In genomic region chr3:146768360-146768759, GRCm38 (mm10) we compare ENCODE assay signal across 20 mouse cellular contexts. TPM values are rescaled to one million over a fixed set of nuclear protein-coding genes. Genes with fewer than 3 reads are reported as not detected.
DNase-seq lines count a peak whose midpoint lies in the region; ATAC-seq lines count a peak whose summit lies in the region.
"Had no signal": no experiment of that assay in that cellular context is flagged by ENCODE, and none has a peak within 500 bp of the region (broad histone marks: within the 10 kb centered on the region; RNA-seq: fewer than 3 reads in every experiment).

No protein-coding gene starts in this region.

- peaks cover 34% of the 10 kb centered on the region for H3K4me1 ChIP-seq in forebrain, embryonic 16.5 days (replicated peaks; ENCODE audit: control insufficient read depth, insufficient read depth, low read length)
- H3K4me1 ChIP-seq in midbrain, embryonic 16.5 days (ENCODE audit: control insufficient read depth, insufficient read depth, low read length), result peaks cover 35% of the 10 kb centered on the region

- H3K4me2 ChIP-seq in forebrain, embryonic 16.5 days (ENCODE audit: low read length), result peak overlapping the region; percentile 60
- H3K4me2 ChIP-seq in midbrain, embryonic 16.5 days (ENCODE audit: low read length), result peak overlapping the region; percentile 72

- peak; percentile 16 for DNase-seq in heart, adult 11 months
- no peak for DNase-seq in heart, adult 9 months (ENCODE audit: low spot score in 2 of 2)
- DNase-seq in brain, adult 2 months (ENCODE audit: low read depth, low spot score), result peak; percentile 58
- DNase-seq in adipocyte (ENCODE audit: low spot score), result no peak
- DNase-seq in lung, postnatal 36 days, result no peak
- DNase-seq in ovary, postnatal 14 days (ENCODE audit: low spot score), result no peak
- DNase-seq: adrenal gland, postnatal 14 days; B cell, adult 2 months; gastrocnemius, postnatal 25 days; heart, postnatal 10 days; kidney, adult 8-10 months; kidney, postnatal 25 days; left cerebral cortex, postnatal 4 days; lung, adult 2 months; lung, postnatal 4 days; thymus, adult 2 months had no signal

- peak overlapping the region; percentile 48 for H3K4me3 ChIP-seq in forebrain, embryonic 16.5 days (replicated peaks; ENCODE audit: low read length)
- peak overlapping the region; percentile 47 for H3K4me3 ChIP-seq in midbrain, embryonic 16.5 days (ENCODE audit: low read depth, low read length)
- H3K4me3 ChIP-seq: heart, embryonic 10.5 days had no signal

- no peak overlapping the region for H3K27ac ChIP-seq in forebrain, embryonic 16.5 days (ENCODE audit: low read length)
- H3K27ac ChIP-seq in midbrain, embryonic 16.5 days (ENCODE audit: low read length), result peak overlapping the region; percentile 83
- H3K27ac ChIP-seq: heart, embryonic 10.5 days had no signal

- 79% methylated on average over 5 of the region's 5 CpGs for WGBS in forebrain, embryonic 16.5 days
- WGBS in midbrain, embryonic 16.5 days, result 78% methylated on average over 5 of the region's 5 CpGs

- H3K9me3 ChIP-seq in forebrain, embryonic 16.5 days (ENCODE audit: control insufficient read depth, low read length), result no peaks in the 10 kb centered on the region
- H3K9me3 ChIP-seq in midbrain, embryonic 16.5 days (replicated peaks; ENCODE audit: control insufficient read depth, low read length, poor library complexity, severe bottlenecking), result no peaks in the 10 kb centered on the region
- H3K9me3 ChIP-seq: heart, embryonic 10.5 days had no signal

- no peak for ATAC-seq in forebrain, embryonic 16.5 days
- no peak for ATAC-seq in midbrain, embryonic 16.5 days
- ATAC-seq: inflammation-experienced regulatory T-cells, adult 6 months had no signal

- H3K36me3 ChIP-seq in forebrain, embryonic 16.5 days (ENCODE audit: control insufficient read depth, insufficient read depth), result no peaks in the 10 kb centered on the region
- 0 out of 2 replicates have a peak, but pooled peaks cover 4% of the 10 kb centered on the region for H3K36me3 ChIP-seq in midbrain, embryonic 16.5 days (ENCODE audit: control insufficient read depth, insufficient read depth, low read length)
- H3K36me3 ChIP-seq: heart, embryonic 10.5 days had no signal

- H3K27me3 ChIP-seq in forebrain, embryonic 16.5 days (replicated peaks; ENCODE audit: control insufficient read depth, insufficient read depth, low read length), result no peaks in the 10 kb centered on the region
- H3K27me3 ChIP-seq in midbrain, embryonic 16.5 days (ENCODE audit: control insufficient read depth, insufficient read depth, low read depth, low read length), result no peaks in the 10 kb centered on the region

- H3K9ac ChIP-seq in forebrain, embryonic 16.5 days (replicated peaks; ENCODE audit: low read depth, low read length), result no peak overlapping the region
- H3K9ac ChIP-seq in midbrain, embryonic 16.5 days (ENCODE audit: low read depth, low read length), result peak overlapping the region; percentile 63

RNA-seq across cellular contexts. Expression of gene Prkacb, which starts 44.4 kb away (rescaled TPM):
- 190 and 195 TPM in 2 replicates for polyA plus RNA-seq in forebrain, embryonic 16.5 days (2015; fragmentation: Nextera tagmentation; extraction: Ambion mirVana)
- polyA plus RNA-seq in midbrain, embryonic 16.5 days (2015; fragmentation: Nextera tagmentation; extraction: Ambion mirVana), result 218 and 228 TPM in 2 replicates

Comparison
In these comparisons a context has a peak if more than half of its experiments do, and no peak if none do; other contexts are left out.
1. DNase-seq: peak in heart, adult 11 months (single experiment) and brain, adult 2 months (single experiment); none in heart, adult 9 months (0 of 2), adipocyte (single experiment), lung, postnatal 36 days (single experiment) and ovary, postnatal 14 days (single experiment).